Mouse (Mus musculus) MEL (cell line): ENCODE measurements around the gene Zwilch. TPM values are rescaled to one million over a fixed set of nuclear protein-coding genes. Genes with fewer than 3 reads are reported as not detected.
"Not testable (repeated sequence)": the region's sequence is repeated elsewhere in the genome, so short reads cannot be mapped to it uniquely, and the experiment has no call there.

ENCODE experiments used
- DNase-seq: peaks from one replicate; pipeline ENCODE4 v3.0.0; 2011; ENCODE audit warnings: low read depth, low spot score
- H3K27ac ChIP-seq: 2 replicates; pipeline ENCODE4 v1.5.1; 2012; ENCODE audit warnings: low read depth, mild to moderate bottlenecking, control low read depth, low read length, moderate library complexity; ENCODE audit not compliant: control insufficient read depth
- H3K27me3 ChIP-seq, 2 experiments: fragments of 150-350 bp in 1 of 2; sonication (generic) in 1 of 2; 2 replicates each; pipeline ENCODE4 v1.6.1; 2012; ENCODE audit warnings: low read length in 2 of 2, mild to moderate bottlenecking in 2 of 2, improper control_type of control experiment in 1 of 2, moderate library complexity in 1 of 2; ENCODE audit not compliant: insufficient read depth in 2 of 2, control insufficient read depth in 1 of 2
- H3K36me3 ChIP-seq, 2 experiments: 2 replicates each; pipeline ENCODE4 v1.6.1; 2012 to 2014; ENCODE audit warnings: low read length in 2 of 2, improper control_type of control experiment in 1 of 2, inconsistent platforms in 1 of 2, mild to moderate bottlenecking in 1 of 2; ENCODE audit not compliant: insufficient read depth in 2 of 2, control insufficient read depth in 1 of 2
- H3K4me1 ChIP-seq, 2 experiments: fragments of 150-350 bp in 1 of 2; sonication (generic) in 1 of 2; 2 replicates each; pipeline ENCODE4 v1.6.1; 2012; ENCODE audit warnings: low read length in 2 of 2, improper control_type of control experiment in 1 of 2, mild to moderate bottlenecking in 1 of 2; ENCODE audit not compliant: insufficient read depth in 2 of 2, control insufficient read depth in 1 of 2
- H3K4me3 ChIP-seq, 2 experiments: fragments of 150-350 bp in 1 of 2; sonication (generic) in 1 of 2; 2 replicates each; pipeline ENCODE4 v1.5.1; 2012; ENCODE audit warnings: low read depth in 2 of 2, low read length in 2 of 2, mild to moderate bottlenecking in 2 of 2, moderate library complexity in 2 of 2, control low read depth in 1 of 2, improper control_type of control experiment in 1 of 2; ENCODE audit not compliant: control insufficient read depth in 1 of 2, insufficient read depth in 1 of 2
- H3K79me2 ChIP-seq: 2 replicates; pipeline ENCODE4 v1.6.1; 2012; ENCODE audit warnings: mild to moderate bottlenecking, low read length, moderate library complexity; ENCODE audit not compliant: control insufficient read depth, poor library complexity, insufficient read depth
- H3K9ac ChIP-seq: 2 replicates; pipeline ENCODE4 v1.6.1; 2012; ENCODE audit warnings: low read depth, mild to moderate bottlenecking, control low read depth, low read length, moderate library complexity; ENCODE audit not compliant: control insufficient read depth, poor library complexity, severe bottlenecking
- H3K9me3 ChIP-seq: fragments of 150-350 bp; sonication (generic); replicated peaks from 2 replicates; pipeline ENCODE4 v1.6.1; 2012; ENCODE audit warnings: mild to moderate bottlenecking, low read length, improper control_type of control experiment, moderate library complexity; ENCODE audit not compliant: insufficient read depth
- CHD1 ChIP-seq: IDR thresholded peaks from 2 replicates; pipeline ENCODE4 v1.6.1; 2012; ENCODE audit warnings: low read depth, mild to moderate bottlenecking, inconsistent platforms, low read length, improper control_type of control experiment
- EP300 ChIP-seq, 2 experiments: IDR thresholded peaks; 2 replicates each; pipeline ENCODE4 v1.6.1; 2011; ENCODE audit warnings: improper control_type of control experiment in 2 of 2, low read length in 2 of 2, low read depth in 1 of 2, mild to moderate bottlenecking in 1 of 2
- ETS1 ChIP-seq: IDR thresholded peaks from 2 replicates; pipeline ENCODE4 v1.6.1; 2012; ENCODE audit warnings: low read depth, mild to moderate bottlenecking, inconsistent platforms, low read length, improper control_type of control experiment, moderate library complexity
- GATA1 ChIP-seq: IDR thresholded peaks from 2 replicates; pipeline ENCODE4 v1.6.1; 2011; ENCODE audit warnings: low read depth, low read length, improper control_type of control experiment
- MAFK ChIP-seq: IDR thresholded peaks from 2 replicates; pipeline ENCODE4 v1.6.1; 2011; ENCODE audit warnings: low read depth, mild to moderate bottlenecking, low read length, improper control_type of control experiment, borderline replicate concordance
- MAX ChIP-seq: IDR thresholded peaks from 2 replicates; pipeline ENCODE4 v1.6.1; 2011; ENCODE audit warnings: low read length, improper control_type of control experiment
- MXI1 ChIP-seq: IDR thresholded peaks from 2 replicates; pipeline ENCODE4 v1.6.1; 2011; ENCODE audit warnings: mild to moderate bottlenecking, low read depth, low read length, improper control_type of control experiment
- MYB ChIP-seq: IDR thresholded peaks from 2 replicates; pipeline ENCODE4 v1.6.1; 2011; ENCODE audit warnings: mild to moderate bottlenecking, low read depth, low read length, improper control_type of control experiment
- MYC ChIP-seq: IDR thresholded peaks from 2 replicates; pipeline ENCODE4 v1.6.1; 2011; ENCODE audit warnings: low read depth, mild to moderate bottlenecking, low read length, improper control_type of control experiment, moderate library complexity
- NELFE ChIP-seq: IDR thresholded peaks from 2 replicates; pipeline ENCODE4 v1.6.1; 2011; ENCODE audit warnings: low read depth, low read length, improper control_type of control experiment
- TAL1 ChIP-seq: IDR thresholded peaks from 2 replicates; pipeline ENCODE4 v1.6.1; 2012; ENCODE audit warnings: mild to moderate bottlenecking, inconsistent platforms, low read length, moderate library complexity, mixed read lengths
- TCF12 ChIP-seq: IDR thresholded peaks from 2 replicates; pipeline ENCODE4 v1.6.1; 2014; ENCODE audit warnings: low read depth, mild to moderate bottlenecking, inconsistent platforms, low read length, improper control_type of control experiment, moderate library complexity
- ZNF384 ChIP-seq: IDR thresholded peaks from 2 replicates; pipeline ENCODE4 v1.6.1; 2012; ENCODE audit warnings: low read depth, mild to moderate bottlenecking, inconsistent platforms, low read length, improper control_type of control experiment
- polyA plus RNA-seq, 2 experiments: library from polyadenylated mRNA; stranded (reverse) in 1 of 2; unstranded in 1 of 2; fragments of >175 nt in 1 of 2; fragments of >200 nt in 1 of 2; gene quantifications; 2 replicates each; pipeline versions ENCODE4 v1.2.1 to v1.2.4; 2012; ENCODE audit warnings: low replicate concordance in 2 of 2, low read depth in 1 of 2; ENCODE audit not compliant: insufficient read length in 2 of 2, insufficient read depth in 1 of 2, missing spikeins in 1 of 2
- total RNA-seq: library from RNA; depleted of rRNA; stranded (reverse); fragments of 300-350 nt; gene quantifications from 2 replicates; pipeline ENCODE4 v1.2.3, GENCODE M21; 2012

Zwilch gene
- total and polyA plus RNA-seq, 3 experiments: 60.6 to 89.2 TPM; not detected in 1

GRCm38 (mm10) chr9:64184166-64184840 is 11.4 kb upstream of the Zwilch start:
- Histone ChIP-seq H3K79me2 (no peaks in the 10 kb centered on the region; the same call in 1 of the 2 replicates), H3K27ac (no peak overlapping the region), H3K9me3 (no peaks in the 10 kb centered on the region), H3K4me1 (0 out of 4 replicates have a peak, but pooled peaks cover 0 to 4% of the 10 kb centered on the region in 2 experiments), H3K36me3 (peaks cover 4 to 5% of the 10 kb centered on the region in 2 experiments; a peak in 3 of 4 replicates), H3K9ac (no peak overlapping the region), H3K27me3 (no peaks in the 10 kb centered on the region), H3K4me3 (no peak overlapping the region)
- DNase-seq: no peak
- TF ChIP-seq MAX (no peak), MYB (no peak), CHD1 (no peak), MAFK (no peak), GATA1 (no peak), NELFE (no peak)

DNA sequence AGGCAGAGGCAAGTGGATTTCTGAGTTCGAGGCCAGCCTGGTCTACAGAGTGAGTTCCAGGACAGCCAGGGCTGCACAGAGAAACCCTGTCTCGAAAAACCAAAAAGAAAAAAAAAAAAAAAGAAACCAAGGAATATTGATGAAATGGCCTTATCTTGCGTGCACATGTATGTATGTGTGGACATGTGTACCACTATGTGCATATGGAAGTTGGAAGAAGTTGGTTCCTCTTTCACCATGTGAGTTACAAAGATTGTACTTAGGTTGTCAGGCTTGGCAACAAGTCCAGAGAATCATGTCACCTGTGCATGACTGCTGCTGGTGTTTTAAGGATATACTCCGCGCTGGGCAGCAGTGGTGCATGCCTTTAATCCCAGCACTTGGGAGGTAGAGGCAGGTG is 10.4 kb upstream of the Zwilch start:
- DNase-seq: peak; percentile 70
- H3K27ac ChIP-seq, H3K9ac ChIP-seq, H3K4me1 ChIP-seq, H3K27me3 ChIP-seq, H3K36me3 ChIP-seq, H3K4me3 ChIP-seq, H3K9me3 ChIP-seq, H3K79me2 ChIP-seq: not testable (repeated sequence)
- TF ChIP-seq MYC (peak; percentile 81; the same call in 1 of the 2 replicates), ETS1 (peak; percentile 19; the same call in 1 of the 2 replicates), TCF12 (0 out of 2 replicates have a peak, but pooled peaks have one; percentile 19), MAX (peak; percentile 56), TAL1 (peak; percentile 63), ZNF384 (peak; percentile 53), MXI1 (peak; percentile 38; the same call in 1 of the 2 replicates), EP300 (IDR thresholded peaks at IDR 0.05; ENCODE audit: low read depth in 1 of 2, low read length in 2 of 2) (peak; percentile 19 to 32; a peak in 3 of 4 replicates)
